Mouse (Mus musculus): ENCODE data around the gene Eya2. TPM values are rescaled to one million over a fixed set of nuclear protein-coding genes. Genes with fewer than 3 reads are reported as not detected.
"Not testable (repeated sequence)": the region's sequence is repeated elsewhere in the genome, so short reads cannot be mapped to it uniquely, and the experiment has no call there.

Eya2 gene
- polyA plus RNA-seq, 1 experiment from 2014 or later, result 6.9 TPM

DNA sequence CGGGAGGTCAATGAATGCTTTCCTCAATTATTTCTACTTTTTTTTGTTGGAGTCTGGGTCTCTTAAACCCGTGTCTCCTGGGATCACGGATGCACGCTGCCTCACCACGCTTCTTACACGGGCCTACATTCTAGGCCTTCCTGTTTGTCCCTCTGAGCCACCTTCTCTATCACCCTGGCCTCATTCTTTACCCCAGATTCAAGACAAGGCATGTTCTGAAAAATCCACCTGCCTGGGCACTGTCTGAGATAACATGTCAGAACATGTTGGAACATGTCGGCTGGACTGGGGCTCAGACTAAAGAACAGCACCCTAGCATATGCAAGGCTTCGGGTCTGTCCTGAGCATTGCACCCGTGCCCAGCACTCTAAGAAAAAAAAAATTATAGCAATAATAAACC lies 194.0 kb downstream of the Eya2 start:
- H3K27me3 ChIP-seq (ENCODE audit: control insufficient read depth, insufficient read depth, low read depth, low read length), result no peaks in the 10 kb centered on the region
- ATAC-seq (ENCODE audit: low read depth), result no peak
- no peak overlapping the region for H3K27ac ChIP-seq (ENCODE audit: low read length)
- H3K4me1 ChIP-seq (replicated peaks; ENCODE audit: control insufficient read depth, insufficient read depth, low read length), result peaks cover 4% of the 10 kb centered on the region; the same call in 1 of the 2 replicates
- no peak overlapping the region for H3K4me3 ChIP-seq (ENCODE audit: low read length)
- H3K9ac ChIP-seq (ENCODE audit: low read length), result no peak overlapping the region
- WGBS, result 94% methylated on average over 9 of the region's 9 CpGs
- no peak overlapping the region for H3K4me2 ChIP-seq (ENCODE audit: low read depth, low read length)
- H3K36me3 ChIP-seq (ENCODE audit: control insufficient read depth, insufficient read depth, low read length), result peaks cover 26% of the 10 kb centered on the region
- no peaks in the 10 kb centered on the region for H3K9me3 ChIP-seq (ENCODE audit: control insufficient read depth, low read length)

DNA sequence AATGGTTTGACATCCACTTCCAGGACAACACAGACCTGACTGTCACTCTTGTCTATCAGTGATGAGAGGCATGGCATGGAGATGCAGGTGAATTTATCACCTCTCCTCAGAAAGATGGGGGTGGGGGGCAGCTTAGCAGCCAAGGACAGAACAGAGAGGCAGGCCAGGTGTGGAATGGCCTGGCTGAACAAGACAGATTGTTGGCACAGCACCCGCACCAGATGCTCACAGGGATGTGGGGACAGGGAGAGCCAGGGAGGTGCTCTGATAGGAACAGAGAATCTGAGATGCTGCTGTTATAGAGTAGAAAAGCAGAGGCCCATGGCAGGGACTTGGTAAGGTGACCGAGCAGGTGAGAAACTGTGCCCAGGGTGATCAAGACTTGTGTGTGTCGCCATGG lies 194.8 kb downstream of the Eya2 start:
- H3K9me3 ChIP-seq (ENCODE audit: control insufficient read depth, low read length), result no peaks in the 10 kb centered on the region
- H3K4me1 ChIP-seq (replicated peaks; ENCODE audit: control insufficient read depth, insufficient read depth, low read length), result peaks cover 4% of the 10 kb centered on the region; the same call in 1 of the 2 replicates
- no peaks in the 10 kb centered on the region for H3K27me3 ChIP-seq (ENCODE audit: control insufficient read depth, insufficient read depth, low read depth, low read length)
- ATAC-seq (ENCODE audit: low read depth), result no peak
- no peak overlapping the region for H3K4me3 ChIP-seq (ENCODE audit: low read length)
- 80% methylated on average over 3 of the region's 3 CpGs for WGBS
- peaks cover 27% of the 10 kb centered on the region for H3K36me3 ChIP-seq (ENCODE audit: control insufficient read depth, insufficient read depth, low read length)
- H3K4me2 ChIP-seq (ENCODE audit: low read depth, low read length), result no peak overlapping the region
- no peak overlapping the region for H3K9ac ChIP-seq (ENCODE audit: low read length)
- no peak overlapping the region for H3K27ac ChIP-seq (ENCODE audit: low read length)

DNA sequence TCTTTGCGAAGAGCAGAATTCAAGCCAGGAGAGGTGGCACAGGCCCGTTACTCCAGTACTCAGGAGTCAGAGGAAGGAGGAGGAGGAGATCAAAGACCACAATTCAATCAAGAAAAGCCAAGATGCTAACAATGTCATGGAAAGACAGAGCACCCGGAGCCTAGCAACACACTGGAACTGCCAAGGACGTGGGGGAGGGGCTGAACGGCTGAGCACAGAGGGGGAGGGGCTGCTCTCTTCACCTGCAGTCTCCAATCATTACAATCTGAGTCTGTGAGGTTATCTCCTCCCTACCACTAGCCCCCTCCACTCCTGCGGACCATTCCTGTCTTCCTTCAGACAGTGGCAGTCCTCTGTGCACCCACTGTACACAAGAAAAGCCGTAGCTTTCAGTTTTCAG lies 196.2 kb downstream of the Eya2 start:
- H3K36me3 ChIP-seq (ENCODE audit: control insufficient read depth, insufficient read depth, low read length), result peaks cover 21% of the 10 kb centered on the region
- H3K4me3 ChIP-seq (ENCODE audit: low read length), result no peak overlapping the region
- WGBS, result 45% methylated on average over 7 of the region's 7 CpGs
- H3K27me3 ChIP-seq (ENCODE audit: control insufficient read depth, insufficient read depth, low read depth, low read length), result no peaks in the 10 kb centered on the region
- H3K9me3 ChIP-seq (ENCODE audit: control insufficient read depth, low read length), result no peaks in the 10 kb centered on the region
- H3K4me1 ChIP-seq (replicated peaks; ENCODE audit: control insufficient read depth, insufficient read depth, low read length), result peaks cover 4% of the 10 kb centered on the region; the same call in 1 of the 2 replicates
- H3K9ac ChIP-seq (ENCODE audit: low read length), result no peak overlapping the region
- H3K4me2 ChIP-seq (ENCODE audit: low read depth, low read length), result no peak overlapping the region
- H3K27ac ChIP-seq (ENCODE audit: low read length), result no peak overlapping the region
- ATAC-seq (ENCODE audit: low read depth), result no peak

DNA sequence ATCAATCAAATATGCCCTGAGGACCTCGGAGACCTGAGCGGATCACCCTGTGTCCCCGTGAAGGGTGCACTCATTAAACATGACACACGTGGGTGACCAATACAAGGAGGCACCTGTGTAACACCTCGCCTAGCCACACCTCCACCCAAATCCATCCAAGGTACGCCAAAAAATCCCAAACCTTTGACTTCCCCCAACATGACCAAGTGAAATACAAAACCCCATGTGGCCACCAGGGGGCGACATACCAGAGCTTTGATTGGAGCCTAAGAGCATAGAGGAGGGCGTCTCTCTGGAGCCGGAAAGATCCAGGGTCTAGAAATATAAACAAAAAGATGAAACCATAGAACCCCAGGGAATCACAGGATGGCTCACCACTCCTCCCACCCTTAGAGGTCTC lies 196.8 kb downstream of the Eya2 start:
- peaks cover 4% of the 10 kb centered on the region; the same call in 1 of the 2 replicates for H3K4me1 ChIP-seq (replicated peaks; ENCODE audit: control insufficient read depth, insufficient read depth, low read length)
- no peak overlapping the region for H3K9ac ChIP-seq (ENCODE audit: low read length)
- no peak overlapping the region for H3K27ac ChIP-seq (ENCODE audit: low read length)
- H3K4me2 ChIP-seq (ENCODE audit: low read depth, low read length), result no peak overlapping the region
- ATAC-seq (ENCODE audit: low read depth), result 0 out of 2 replicates have a peak, but pooled peaks have one; percentile 10
- WGBS, result 51% methylated on average over 9 of the region's 9 CpGs
- H3K4me3 ChIP-seq (ENCODE audit: low read length), result no peak overlapping the region
- no peaks in the 10 kb centered on the region for H3K9me3 ChIP-seq (ENCODE audit: control insufficient read depth, low read length)
- H3K27me3 ChIP-seq (ENCODE audit: control insufficient read depth, insufficient read depth, low read depth, low read length), result no peaks in the 10 kb centered on the region
- H3K36me3 ChIP-seq (ENCODE audit: control insufficient read depth, insufficient read depth, low read length), result peaks cover 21% of the 10 kb centered on the region

DNA sequence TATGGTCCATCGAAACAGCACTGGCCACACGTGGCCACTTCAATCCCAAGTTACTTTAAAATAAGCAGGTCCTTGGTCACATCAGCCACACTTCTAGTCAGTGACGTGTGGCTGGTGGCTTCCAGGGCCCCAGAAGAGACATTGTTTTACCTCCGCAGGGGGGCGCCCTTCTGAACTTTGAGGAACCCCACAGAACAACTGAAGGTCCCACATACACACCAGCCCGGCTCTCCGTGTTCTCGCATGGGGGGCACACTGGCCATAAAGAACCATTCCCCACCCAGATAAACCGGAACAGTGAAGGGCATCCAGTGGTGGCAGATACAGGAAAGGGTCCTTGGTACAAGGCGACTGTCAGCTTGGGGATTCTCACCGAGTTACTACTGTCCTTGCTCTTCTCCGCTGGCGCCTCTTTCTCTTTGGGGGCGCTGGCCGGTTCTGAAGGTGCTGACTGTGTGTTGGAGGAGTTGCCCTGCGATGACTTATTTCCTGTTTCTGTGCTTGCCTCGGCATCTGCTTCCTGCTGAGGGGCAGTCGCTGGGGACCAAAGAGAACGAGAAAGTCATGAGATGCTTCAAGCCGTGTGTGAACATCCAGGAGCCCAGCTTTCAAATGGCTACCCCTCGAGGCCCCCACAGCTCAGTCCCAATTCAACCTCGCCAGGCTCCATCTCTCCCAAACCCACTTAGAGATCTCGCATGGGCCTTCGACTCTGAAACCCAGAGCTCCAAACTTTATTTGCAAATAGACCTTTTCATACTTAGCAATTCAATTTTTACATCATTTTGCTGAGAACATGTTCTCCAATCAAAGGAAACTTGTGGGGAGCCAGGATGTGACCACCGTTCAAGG lies 197.8 kb downstream of the Eya2 start:
- Histone ChIP-seq H3K4me2 (ENCODE audit: low read depth, low read length) (no peak overlapping the region), H3K9me3 (ENCODE audit: control insufficient read depth, low read length) (no peaks in the 10 kb centered on the region), H3K36me3 (ENCODE audit: control insufficient read depth, insufficient read depth, low read length) (peaks cover 25% of the 10 kb centered on the region), H3K27me3 (ENCODE audit: control insufficient read depth, insufficient read depth, low read depth, low read length) (no peaks in the 10 kb centered on the region), H3K9ac (ENCODE audit: low read length) (no peak overlapping the region), H3K27ac (ENCODE audit: low read length) (no peak overlapping the region), H3K4me3 (ENCODE audit: low read length) (no peak overlapping the region), H3K4me1 (replicated peaks; ENCODE audit: control insufficient read depth, insufficient read depth, low read length) (peaks cover 2% of the 10 kb centered on the region; the same call in 1 of the 2 replicates)
- ATAC-seq (ENCODE audit: low read depth), result no peak
- 76% methylated on average over 25 of the region's 25 CpGs for WGBS

DNA sequence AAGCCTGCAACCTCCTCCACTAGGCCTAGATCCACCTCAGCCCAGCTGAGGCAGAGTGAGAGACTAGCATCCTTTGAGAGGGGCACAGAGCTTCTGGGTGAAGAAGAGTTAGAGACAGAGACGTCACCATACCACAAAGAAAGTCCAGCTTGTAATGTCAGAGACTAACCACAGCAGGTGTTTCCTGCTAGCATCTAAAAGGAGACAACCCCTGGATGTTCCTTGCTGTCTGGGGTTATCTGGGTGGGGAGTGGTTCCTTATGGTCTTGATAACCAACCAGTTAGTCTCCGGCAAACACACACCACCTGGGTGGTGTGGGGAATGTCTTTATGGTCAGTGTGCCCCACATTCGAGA lies 198.4 kb downstream of the Eya2 start:
- Histone ChIP-seq H3K4me3 (ENCODE audit: low read length) (no peak overlapping the region), H3K9me3 (ENCODE audit: control insufficient read depth, low read length) (no peaks in the 10 kb centered on the region), H3K4me2 (ENCODE audit: low read depth, low read length) (no peak overlapping the region), H3K9ac (ENCODE audit: low read length) (no peak overlapping the region), H3K27ac (ENCODE audit: low read length) (no peak overlapping the region), H3K36me3 (ENCODE audit: control insufficient read depth, insufficient read depth, low read length) (peaks cover 27% of the 10 kb centered on the region), H3K27me3 (ENCODE audit: control insufficient read depth, insufficient read depth, low read depth, low read length) (no peaks in the 10 kb centered on the region), H3K4me1 (replicated peaks; ENCODE audit: control insufficient read depth, insufficient read depth, low read length) (no peaks in the 10 kb centered on the region)
- no peak for ATAC-seq (ENCODE audit: low read depth)
- 77% methylated on average over 3 of the region's 3 CpGs for WGBS

DNA sequence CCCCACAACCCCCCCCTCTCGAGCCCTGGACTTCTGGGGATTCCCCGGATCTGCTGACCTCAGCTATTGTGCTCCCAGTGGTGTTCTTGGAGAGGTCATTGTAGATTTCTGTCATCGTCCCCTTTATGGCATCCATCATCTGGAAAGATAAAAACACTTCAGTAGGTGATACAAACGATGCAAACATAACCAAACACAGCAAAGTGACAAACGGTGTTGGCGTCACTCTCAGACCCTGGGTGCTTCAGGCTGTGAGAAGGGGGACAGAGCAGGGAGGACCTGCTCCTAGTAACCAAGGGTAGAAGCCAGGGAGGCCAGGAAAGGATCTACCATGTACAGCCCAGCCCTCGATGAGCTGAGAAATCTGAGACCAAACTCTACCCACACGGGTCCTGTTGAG lies 203.0 kb downstream of the Eya2 start:
- 51% methylated on average over 8 of the region's 8 CpGs for WGBS
- H3K4me3 ChIP-seq (ENCODE audit: low read length), result no peak overlapping the region
- peaks cover 35% of the 10 kb centered on the region for H3K36me3 ChIP-seq (ENCODE audit: control insufficient read depth, insufficient read depth, low read length)

DNA sequence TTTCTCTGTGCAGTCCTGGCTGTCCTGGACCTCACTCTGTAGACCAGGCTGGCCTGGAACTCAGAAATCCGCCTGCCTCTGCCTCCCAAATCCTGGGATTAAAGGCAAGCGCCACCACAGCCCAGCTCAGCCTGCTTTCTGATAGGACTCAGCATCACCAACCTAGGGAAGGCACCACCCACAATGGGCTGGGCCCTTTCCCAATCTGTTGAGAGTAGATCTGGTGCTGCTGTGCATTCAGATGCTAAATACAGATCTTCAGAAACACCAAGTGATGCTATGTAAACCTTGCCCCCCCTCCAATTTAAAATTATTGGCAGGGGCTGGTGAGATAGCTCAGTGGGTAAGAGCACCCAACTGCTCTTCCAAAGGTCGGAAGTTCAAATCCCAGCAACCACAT lies 205.3 kb downstream of the Eya2 start:
- 92% methylated on average over 3 of the region's 3 CpGs for WGBS
- not testable (repeated sequence) for H3K27me3 ChIP-seq (ENCODE audit: control insufficient read depth, insufficient read depth, low read depth, low read length); H3K4me1 ChIP-seq (replicated peaks; ENCODE audit: control insufficient read depth, insufficient read depth, low read length)

More for the DNA sequence above, 203.0 kb downstream of the Eya2 start:
- ATAC-seq (ENCODE audit: low read depth), result no peak
- Histone ChIP-seq H3K4me2 (ENCODE audit: low read depth, low read length) (no peak overlapping the region), H3K4me1 (replicated peaks; ENCODE audit: control insufficient read depth, insufficient read depth, low read length) (no peaks in the 10 kb centered on the region), H3K9ac (ENCODE audit: low read length) (no peak overlapping the region), H3K27me3 (ENCODE audit: control insufficient read depth, insufficient read depth, low read depth, low read length) (no peaks in the 10 kb centered on the region), H3K9me3 (ENCODE audit: control insufficient read depth, low read length) (no peaks in the 10 kb centered on the region), H3K27ac (ENCODE audit: low read length) (no peak overlapping the region)

DNA sequence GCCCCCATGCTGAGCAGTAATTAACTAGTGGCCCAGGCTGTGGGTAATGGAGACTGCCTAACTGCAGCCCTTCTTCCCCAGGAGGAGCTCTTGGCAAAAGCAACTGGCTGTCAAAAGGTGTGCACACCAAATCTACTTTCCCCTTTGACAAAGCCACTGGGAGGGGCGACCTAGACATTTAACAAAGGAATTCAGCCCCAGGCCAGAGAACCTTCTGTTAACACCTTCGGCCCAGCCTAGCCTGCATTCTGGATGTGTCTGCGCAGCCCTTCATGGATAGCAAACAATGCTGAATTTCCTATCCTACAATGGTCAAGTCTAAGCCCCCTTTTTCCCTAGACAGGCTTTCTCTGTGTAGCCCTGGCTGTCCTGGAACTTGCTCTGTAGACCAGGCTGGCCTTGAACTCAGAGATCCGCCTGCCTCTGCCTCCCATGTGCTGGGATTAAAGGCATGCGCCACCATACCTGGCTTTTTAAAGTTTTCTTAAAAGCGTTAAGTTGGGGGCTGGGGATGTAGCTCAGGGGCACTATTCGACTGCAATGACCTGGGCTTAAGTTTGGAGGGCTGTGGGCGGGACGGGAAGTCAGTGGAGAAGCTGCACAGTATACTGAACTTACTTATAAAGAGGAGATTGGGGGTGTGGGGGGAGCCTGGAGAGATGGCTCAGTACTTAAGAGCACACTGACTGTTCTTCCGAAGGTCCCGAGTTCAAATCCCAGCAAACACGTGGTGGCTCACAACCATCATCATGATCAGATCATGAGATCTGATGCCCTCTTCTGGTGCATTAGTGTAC lies 213.5 kb downstream of the Eya2 start:
- no peak overlapping the region for H3K9ac ChIP-seq (ENCODE audit: low read length)
- H3K27ac ChIP-seq (ENCODE audit: low read length), result no peak overlapping the region
- peaks cover 38% of the 10 kb centered on the region for H3K36me3 ChIP-seq (ENCODE audit: control insufficient read depth, insufficient read depth, low read length)
- no peak for ATAC-seq (ENCODE audit: low read depth)
- WGBS, result 96% methylated on average over 12 of the region's 12 CpGs
- H3K9me3 ChIP-seq (ENCODE audit: control insufficient read depth, low read length), result no peaks in the 10 kb centered on the region
- H3K4me3 ChIP-seq (ENCODE audit: low read length), result no peak overlapping the region
- H3K27me3 ChIP-seq (ENCODE audit: control insufficient read depth, insufficient read depth, low read depth, low read length), result no peaks in the 10 kb centered on the region
- no peaks in the 10 kb centered on the region for H3K4me1 ChIP-seq (replicated peaks; ENCODE audit: control insufficient read depth, insufficient read depth, low read length)
- H3K4me2 ChIP-seq (ENCODE audit: low read depth, low read length), result no peak overlapping the region

More for the DNA sequence above, 205.3 kb downstream of the Eya2 start:
- not testable (repeated sequence) for H3K9ac ChIP-seq (ENCODE audit: low read length); H3K4me2 ChIP-seq (ENCODE audit: low read depth, low read length); H3K9me3 ChIP-seq (ENCODE audit: control insufficient read depth, low read length); ATAC-seq (ENCODE audit: low read depth); H3K27ac ChIP-seq (ENCODE audit: low read length); H3K4me3 ChIP-seq (ENCODE audit: low read length)
- H3K36me3 ChIP-seq (ENCODE audit: control insufficient read depth, insufficient read depth, low read length), result peaks cover 32% of the 10 kb centered on the region
